Comparison of ENCODE assay signal across 22 mouse cellular contexts in the genomic region with DNA sequence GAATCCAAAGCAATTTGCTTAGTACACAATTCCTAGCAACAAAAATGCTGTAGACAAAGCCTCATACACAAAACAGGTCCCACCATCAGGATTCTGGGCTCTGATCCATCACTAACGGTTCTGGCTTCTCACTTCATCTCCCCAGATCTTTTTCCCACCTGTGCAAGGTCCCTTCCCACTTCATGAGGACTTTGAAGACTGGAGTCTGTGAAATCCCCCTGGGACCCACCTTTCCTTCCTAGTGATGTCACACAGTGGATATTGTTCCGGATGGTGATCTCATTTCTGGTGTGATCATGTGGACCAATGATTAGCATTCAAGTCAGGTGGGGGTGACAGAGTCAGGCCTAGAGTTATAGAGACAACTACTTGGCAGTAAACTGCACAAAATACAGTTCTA.
"Had no signal": no experiment of that assay in that cellular context is flagged by ENCODE, and none has a peak within 500 bp of the region (broad histone marks: within the 10 kb centered on the region; RNA-seq: fewer than 3 reads in every experiment).

No protein-coding gene starts in this region.

- DNase-seq: kidney, postnatal 10 days; kidney, postnatal 36 days; layer of hippocampus, postnatal 36 days; liver, embryonic 13.5 days; lung, adult 2 months; lung, postnatal 14 days; lung, postnatal 4 days; midbrain, embryonic 14.5 days; right cerebral cortex, adult 18-20 months; right cerebral cortex, postnatal 14 days; right cerebral cortex, postnatal 4 days; spleen, adult 18-20 months; thymus, adult 2 months; thymus, postnatal 14 days; thymus, postnatal 4 days had no signal

- H3K27ac ChIP-seq: kidney, embryonic 15.5 days; left cerebral cortex, adult 2 months; limb, embryonic 12.5 days; liver, embryonic 13.5 days; neural tube, embryonic 12.5 days; neural tube, embryonic 15.5 days; stomach, embryonic 15.5 days had no signal

- H3K9ac ChIP-seq: kidney, embryonic 15.5 days; limb, embryonic 12.5 days; liver, embryonic 13.5 days; neural tube, embryonic 12.5 days; neural tube, embryonic 15.5 days; stomach, embryonic 15.5 days had no signal

- H3K36me3 ChIP-seq: kidney, embryonic 15.5 days; limb, embryonic 12.5 days; liver, embryonic 13.5 days; neural tube, embryonic 12.5 days; neural tube, embryonic 15.5 days; stomach, embryonic 15.5 days had no signal

- H3K27me3 ChIP-seq: kidney, embryonic 15.5 days; liver, embryonic 13.5 days; neural tube, embryonic 15.5 days; stomach, embryonic 15.5 days had no signal

- H3K4me3 ChIP-seq: kidney, embryonic 15.5 days; left cerebral cortex, adult 2 months; limb, embryonic 12.5 days; liver, embryonic 13.5 days; neural tube, embryonic 12.5 days; neural tube, embryonic 15.5 days; stomach, embryonic 15.5 days had no signal

- H3K4me2 ChIP-seq: kidney, embryonic 15.5 days; limb, embryonic 12.5 days; liver, embryonic 13.5 days; midbrain, embryonic 11.5 days; neural tube, embryonic 12.5 days; neural tube, embryonic 15.5 days; stomach, embryonic 15.5 days had no signal

- H3K9me3 ChIP-seq: kidney, embryonic 15.5 days; liver, embryonic 13.5 days; neural tube, embryonic 12.5 days; neural tube, embryonic 15.5 days; stomach, embryonic 15.5 days had no signal

- H3K4me1 ChIP-seq: limb, embryonic 12.5 days; liver, embryonic 13.5 days; neural tube, embryonic 12.5 days; stomach, embryonic 15.5 days had no signal
